Mouse (Mus musculus): ENCODE measurements around the gene Zfp446.
"Not testable (repeated sequence)": the region's sequence is repeated elsewhere in the genome, so short reads cannot be mapped to it uniquely, and the experiment has no call there.

The Zfp446 gene

GRCm38 (mm10) chr7:12977682-12978389, at the start of gene Zfp446:
Gene Zfp446, plus strand, starts transcription at chr7:12977848.
- DNase-seq (ENCODE audit: low spot score in 2 of 2): peak; percentile 99 to 100

GRCm38 (mm10) chr7:12933615-12934140, 44.0 kb upstream of the Zfp446 start:
- no peak for DNase-seq (ENCODE audit: low spot score in 2 of 2)

DNA sequence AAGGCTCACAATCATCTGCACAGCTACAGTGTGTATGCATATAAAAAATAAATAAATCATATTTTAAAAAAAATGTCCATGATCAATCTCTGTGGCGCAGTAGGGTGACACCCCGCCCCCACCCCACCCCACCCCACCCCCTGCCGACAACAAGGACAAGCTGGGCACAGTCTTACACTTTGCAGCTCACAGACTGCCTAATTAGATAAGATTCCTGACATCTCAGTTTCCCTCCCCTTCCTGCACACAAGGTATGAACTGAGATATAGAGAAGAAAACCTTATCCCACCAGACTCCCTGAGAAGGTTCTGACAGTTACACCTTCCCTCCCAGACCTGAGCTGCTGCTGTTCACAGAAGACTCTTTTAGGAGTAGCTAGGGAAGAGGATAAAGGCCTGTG, 42.8 kb upstream of the Zfp446 start:
- no peak for DNase-seq (ENCODE audit: low spot score in 2 of 2)

- not testable (repeated sequence) for DNase-seq (ENCODE audit: low spot score in 2 of 2)
Measured at GRCm38 (mm10) chr7:12937254-12937803, 40.3 kb upstream of the Zfp446 start.

- no peak for DNase-seq (ENCODE audit: low spot score in 2 of 2)
Measured at GRCm38 (mm10) chr7:12940599-12940998, 37.0 kb upstream of the Zfp446 start.

- DNase-seq (ENCODE audit: low spot score in 2 of 2): no peak
Measured at GRCm38 (mm10) chr7:12943488-12943887, 34.2 kb upstream of the Zfp446 start.

GRCm38 (mm10) chr7:12949032-12949871, 28.4 kb upstream of the Zfp446 start:
- peak; percentile 97 to 99 for DNase-seq (ENCODE audit: low spot score in 2 of 2)

DNA sequence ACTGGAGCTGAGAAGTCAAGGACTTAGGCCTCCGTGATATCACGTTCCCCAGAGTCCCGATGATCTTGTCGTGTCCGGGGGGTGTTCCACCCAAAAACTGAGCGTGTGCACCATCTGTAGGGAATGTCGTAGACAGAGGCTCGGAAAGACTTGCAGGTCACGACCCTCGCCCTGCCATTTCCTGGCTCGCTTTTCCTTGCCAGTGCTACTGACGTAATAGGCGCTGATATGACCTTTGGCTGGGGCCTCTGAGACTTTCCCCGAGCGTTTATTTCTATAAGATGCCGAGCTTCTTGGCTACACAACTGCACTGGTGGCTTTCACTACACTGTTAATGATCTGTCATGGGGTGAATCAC, 27.8 kb upstream of the Zfp446 start:
- no peak for DNase-seq (ENCODE audit: low spot score in 2 of 2)

DNA sequence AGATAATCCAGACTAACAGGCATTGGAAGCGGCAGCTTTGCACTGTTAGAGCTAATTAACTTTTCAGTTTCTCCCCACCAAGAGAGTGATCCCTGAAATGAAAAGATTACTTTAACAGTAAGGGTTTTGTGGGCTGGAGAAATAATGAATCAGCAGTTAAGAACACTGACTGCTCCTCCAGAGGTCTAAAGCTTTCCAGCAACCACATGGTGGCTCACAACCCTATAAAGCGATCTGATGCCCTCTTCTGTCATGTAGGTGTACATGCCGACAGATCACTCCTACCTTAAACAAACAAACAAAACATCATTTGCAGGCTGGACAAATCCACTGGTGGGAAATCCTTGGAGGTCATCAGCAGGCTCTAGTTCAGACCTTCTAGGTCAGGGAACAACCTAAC, 22.8 kb upstream of the Zfp446 start:
- DNase-seq (ENCODE audit: low spot score in 2 of 2): no peak

- DNase-seq (ENCODE audit: low spot score in 2 of 2): no peak
Measured at GRCm38 (mm10) chr7:12957511-12957910, 20.1 kb upstream of the Zfp446 start.

GRCm38 (mm10) chr7:12958948-12959347, 18.7 kb upstream of the Zfp446 start:
- no peak for DNase-seq (ENCODE audit: low spot score in 2 of 2)

DNA sequence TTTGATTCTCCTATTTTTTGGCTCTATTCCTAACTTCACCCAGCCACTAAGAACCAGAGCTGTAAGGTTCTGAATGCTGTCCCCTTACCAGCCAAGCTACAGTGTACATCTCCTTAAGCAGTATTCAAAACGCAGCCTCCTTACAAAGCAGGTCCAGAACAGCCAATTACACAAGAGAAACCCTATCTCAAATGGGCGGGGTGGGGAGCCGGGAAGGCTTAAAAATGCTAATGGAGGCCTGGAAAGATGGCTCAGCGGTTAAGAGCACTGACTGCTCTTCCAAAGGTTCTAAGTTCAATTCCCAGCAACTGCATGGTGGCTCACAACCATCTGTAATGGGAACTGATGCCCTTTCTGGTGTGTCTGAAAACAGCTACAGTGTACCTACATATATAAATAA, 17.9 kb upstream of the Zfp446 start:
- DNase-seq (ENCODE audit: low spot score in 2 of 2): no peak

DNA sequence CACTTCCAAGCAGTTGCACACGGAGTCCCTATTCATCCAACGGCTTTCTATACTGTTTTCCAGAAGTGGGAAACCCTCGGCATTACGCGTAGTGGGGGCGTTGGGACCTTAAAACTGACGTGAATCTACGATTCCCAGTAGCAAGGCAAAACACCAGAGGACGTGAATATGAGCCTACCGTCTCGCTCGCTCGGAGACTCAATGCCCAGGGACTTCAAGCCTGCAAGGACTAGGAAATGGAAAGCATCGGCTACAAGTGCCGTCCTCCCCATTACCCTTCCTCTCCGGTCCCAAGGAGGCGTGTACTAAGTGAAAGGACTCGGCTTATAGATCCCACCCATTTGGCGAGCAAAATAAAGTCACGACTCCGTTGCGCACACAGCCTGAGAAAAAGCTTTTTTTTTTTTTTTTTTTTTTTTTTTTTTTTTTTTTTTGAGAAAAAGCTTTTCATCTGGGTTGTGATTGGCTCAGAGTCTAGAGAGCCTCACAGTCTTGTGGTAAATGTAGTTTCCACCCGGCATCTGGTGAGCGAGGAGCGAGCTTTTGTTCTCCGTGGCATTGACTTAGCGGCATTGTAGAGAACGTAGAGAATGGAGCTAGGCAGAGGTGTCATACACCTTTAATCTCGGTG, 16.0 kb upstream of the Zfp446 start:
- peak; percentile 66 to 78 for DNase-seq (ENCODE audit: low spot score in 2 of 2)

DNA sequence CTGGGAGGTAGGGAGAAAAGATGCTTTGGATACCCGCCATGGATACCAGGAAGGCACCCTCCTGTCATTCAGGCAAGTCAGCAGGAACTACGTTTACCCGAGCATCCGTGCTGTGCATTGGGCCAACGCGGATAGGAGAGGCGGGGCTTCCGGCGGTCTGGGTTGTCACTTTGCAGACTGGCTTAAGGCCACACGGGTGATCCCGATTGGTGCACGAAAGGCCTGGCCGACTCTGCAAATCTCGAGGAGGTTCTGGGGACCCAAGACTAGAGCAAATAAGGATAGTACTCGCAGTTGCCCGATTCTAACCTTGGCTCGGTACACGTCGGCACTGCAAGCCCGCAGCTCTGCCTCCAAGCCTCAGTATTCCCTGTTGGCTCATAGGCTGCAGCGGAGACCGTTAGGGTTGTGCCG, 12.0 kb upstream of the Zfp446 start, which contains the start of gene Zfp324:
Zfp324 (plus strand) TSS at position 161 of the 414 bp plus-strand sequence.
- peak; percentile 95 to 97 for DNase-seq (ENCODE audit: low spot score in 2 of 2)

DNA sequence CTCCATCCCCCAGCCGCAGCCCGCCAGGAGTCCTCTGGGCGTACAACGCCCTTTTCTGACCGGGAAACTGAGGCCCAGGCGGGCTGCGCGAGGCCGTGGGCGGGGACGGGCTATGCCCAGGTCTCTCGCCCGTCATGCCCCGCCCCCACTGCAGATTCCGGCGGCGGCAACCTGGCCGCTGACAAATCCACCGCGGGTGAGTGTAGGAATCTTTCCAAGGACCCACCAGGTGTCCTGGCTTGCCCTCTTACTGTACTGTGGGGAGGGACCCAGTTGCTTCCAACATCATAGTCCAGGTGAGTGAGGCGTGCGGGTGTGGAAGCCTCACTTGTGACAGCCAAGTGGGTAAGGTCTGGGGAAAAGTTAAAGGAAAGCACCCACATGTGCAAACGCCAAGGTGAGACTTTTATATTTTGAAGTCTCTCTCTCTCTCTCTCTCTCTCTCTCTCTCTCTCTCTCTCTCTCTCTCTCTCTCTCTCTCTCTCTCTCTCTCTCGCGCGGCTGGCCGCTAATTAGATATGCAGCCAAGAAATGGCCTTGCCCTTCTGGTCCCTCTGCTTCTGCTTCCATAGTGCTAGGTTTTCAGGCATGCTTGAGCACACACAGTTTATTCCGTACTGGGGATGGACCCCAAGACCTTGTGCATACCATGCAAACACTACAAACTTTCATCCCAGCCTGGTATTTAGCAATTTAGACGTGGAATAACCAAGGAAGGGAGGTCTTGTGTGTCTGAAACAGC, 11.4 kb upstream of the Zfp446 start:
- DNase-seq (ENCODE audit: low spot score in 2 of 2): peak; percentile 67 to 68

GRCm38 (mm10) chr7:12970906-12971305, 6.7 kb upstream of the Zfp446 start:
- DNase-seq (ENCODE audit: low spot score in 2 of 2): no peak

DNA sequence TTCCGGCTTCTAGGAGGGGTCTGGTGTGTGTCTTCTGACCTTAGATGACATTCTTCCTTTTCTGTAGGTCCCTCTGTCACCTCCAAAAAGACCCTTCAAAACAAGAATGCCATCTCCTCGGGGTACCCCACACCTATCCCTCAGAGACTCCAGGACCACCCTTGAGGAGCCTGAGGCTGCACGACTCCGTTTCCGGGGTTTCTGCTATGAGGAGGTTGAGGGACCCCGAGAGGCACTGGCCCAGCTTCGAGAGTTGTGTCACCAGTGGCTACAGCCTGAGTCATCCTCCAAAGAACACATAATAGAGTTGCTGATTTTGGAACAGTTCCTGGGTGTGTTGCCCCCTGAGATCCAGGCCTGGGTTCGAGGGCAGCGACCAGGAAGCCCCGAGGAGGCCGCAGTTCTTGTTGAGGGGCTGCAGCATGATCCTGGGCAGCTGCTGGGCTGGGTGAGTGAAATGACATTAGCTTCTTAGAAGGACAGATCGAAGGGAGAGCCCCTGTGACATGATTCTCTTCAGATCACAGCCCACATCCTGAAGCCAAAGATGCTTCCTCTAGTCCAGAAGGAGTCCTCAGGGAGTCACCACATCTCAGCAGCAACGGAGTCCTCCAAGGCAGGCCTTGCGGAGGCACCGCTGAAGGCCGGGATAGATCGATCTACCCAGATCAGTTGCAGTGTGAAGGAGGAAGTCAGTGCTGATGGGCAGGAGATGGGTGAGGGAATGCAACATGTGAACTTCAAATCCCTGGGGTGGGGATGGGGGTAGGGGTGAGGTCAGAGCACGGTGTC, 1.5 kb downstream of the Zfp446 start:
- no peak for DNase-seq (ENCODE audit: low spot score in 2 of 2)

- no peak for DNase-seq (ENCODE audit: low spot score in 2 of 2)
Measured at GRCm38 (mm10) chr7:12979776-12980175, 2.1 kb downstream of the Zfp446 start.

GRCm38 (mm10) chr7:12980291-12980690, 2.6 kb downstream of the Zfp446 start:
- DNase-seq (ENCODE audit: low spot score in 2 of 2): no peak

GRCm38 (mm10) chr7:12985724-12986123, 8.1 kb downstream of the Zfp446 start:
- no peak for DNase-seq (ENCODE audit: low spot score in 2 of 2)
